Mouse (Mus musculus) hindbrain, embryonic 13.5 days (tissue): ENCODE measurements around the gene Afdn. TPM values are rescaled to one million over a fixed set of nuclear protein-coding genes. Genes with fewer than 3 reads are reported as not detected.
"Not testable (repeated sequence)": the region's sequence is repeated elsewhere in the genome, so short reads cannot be mapped to it uniquely, and the experiment has no call there.

Experiments used
- ATAC-seq: fragments of 200-750 bp; cut with Nextera tagmentation; 2 replicates; pipeline ENCODE4 v1.8.0; 2017; ENCODE audit warnings: moderate TSS enrichment; ENCODE audit not compliant: low FRiP score
- H3K27ac ChIP-seq: fragments of 300-500 bp; sonication (generic); 2 replicates; pipeline ENCODE4 v1.5.1; 2015; ENCODE audit warnings: inconsistent platforms, mild to moderate bottlenecking, moderate library complexity
- H3K27me3 ChIP-seq: fragments of 300-500 bp; sonication (generic); 2 replicates; pipeline ENCODE4 v1.6.1; 2015; ENCODE audit warnings: mild to moderate bottlenecking, inconsistent platforms
- H3K36me3 ChIP-seq: fragments of 300-500 bp; sonication (generic); 2 replicates; pipeline ENCODE4 v1.6.1; 2015; ENCODE audit warnings: mild to moderate bottlenecking, inconsistent platforms
- H3K4me1 ChIP-seq: fragments of 300-500 bp; sonication (generic); replicated peaks from 2 replicates; pipeline ENCODE4 v1.6.1; 2015; ENCODE audit warnings: inconsistent platforms
- H3K4me2 ChIP-seq: fragments of 300-500 bp; sonication (generic); 2 replicates; pipeline ENCODE4 v1.6.1; 2015; ENCODE audit warnings: inconsistent platforms, mild to moderate bottlenecking, moderate library complexity
- H3K4me3 ChIP-seq: fragments of 300-500 bp; sonication (generic); 2 replicates; pipeline ENCODE4 v1.5.1; 2015; ENCODE audit warnings: mild to moderate bottlenecking, inconsistent platforms
- H3K9ac ChIP-seq: fragments of 300-500 bp; sonication (generic); 2 replicates; pipeline ENCODE4 v1.6.1; 2015; ENCODE audit warnings: mild to moderate bottlenecking, inconsistent platforms
- H3K9me3 ChIP-seq: fragments of 300-500 bp; sonication (generic); 2 replicates; pipeline ENCODE4 v1.6.1; 2016; ENCODE audit warnings: inconsistent platforms
- WGBS: fragments of 180-500 bp; shearing (Covaris S2); methylation state at CpG from one replicate; pipeline ENCODE4 v1.1.7; 2015; 5-methylcytosine and 5-hydroxymethylcytosine counted together
- polyA plus RNA-seq: library from polyadenylated mRNA; unstranded; fragments of >200 nt; fragmentation: Nextera tagmentation; extraction: Ambion mirVana; gene quantifications from 2 replicates; pipeline ENCODE4 v1.2.1, GENCODE M21; 2015

The Afdn gene
- polyA plus RNA-seq, 1 experiment from 2014 or later: 136 TPM

- no peak overlapping the region for H3K27ac ChIP-seq
- H3K36me3 ChIP-seq: no peaks in the 10 kb centered on the region
- no peaks in the 10 kb centered on the region for H3K27me3 ChIP-seq
- H3K4me3 ChIP-seq: no peak overlapping the region
- no peaks in the 10 kb centered on the region for H3K9me3 ChIP-seq
- ATAC-seq: no peak
- no peak overlapping the region for H3K4me2 ChIP-seq
- no peak overlapping the region for H3K9ac ChIP-seq
- 84% methylated on average over 1 of the region's 1 CpGs for WGBS
- H3K4me1 ChIP-seq: no peaks in the 10 kb centered on the region
Measured at GRCm38 (mm10) chr17:13797691-13798090, 37.4 kb downstream of the Afdn start.

- Histone ChIP-seq H3K36me3 (peaks cover 27% of the 10 kb centered on the region), H3K4me2 (no peak overlapping the region), H3K27me3 (no peaks in the 10 kb centered on the region), H3K27ac (no peak overlapping the region), H3K4me1 (no peaks in the 10 kb centered on the region), H3K9ac (no peak overlapping the region), H3K4me3 (no peak overlapping the region), H3K9me3 (no peaks in the 10 kb centered on the region)
- ATAC-seq: no peak
- 84% methylated on average over 2 of the region's 2 CpGs for WGBS
Measured at GRCm38 (mm10) chr17:13802836-13803408, 42.6 kb downstream of the Afdn start.

DNA sequence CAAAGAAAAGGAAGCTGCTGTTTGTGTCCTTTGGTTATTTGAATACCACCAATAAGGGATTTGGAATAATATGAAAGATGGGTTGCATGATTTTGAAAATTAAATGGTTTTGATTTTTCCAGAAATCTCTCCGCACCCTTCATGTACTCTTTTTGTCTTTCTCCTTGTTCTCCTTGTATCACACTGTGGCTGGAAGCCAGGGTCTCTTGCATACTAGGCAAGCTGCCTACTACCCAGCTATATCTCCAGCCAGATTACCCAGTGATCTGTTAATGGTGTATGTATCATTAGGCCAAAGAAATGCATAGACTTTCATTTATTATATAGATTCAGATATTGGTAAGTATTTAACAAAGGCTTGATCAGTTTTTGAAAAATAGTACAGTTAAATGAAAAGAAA, 45.7 kb downstream of the Afdn start:
- Histone ChIP-seq H3K4me3 (no peak overlapping the region), H3K4me1 (no peaks in the 10 kb centered on the region), H3K4me2 (no peak overlapping the region), H3K27ac (no peak overlapping the region), H3K9me3 (no peaks in the 10 kb centered on the region), H3K36me3 (peaks cover 45% of the 10 kb centered on the region), H3K27me3 (no peaks in the 10 kb centered on the region), H3K9ac (no peak overlapping the region)
- WGBS: 94% methylated on average over 1 of the region's 1 CpGs
- no peak for ATAC-seq

DNA sequence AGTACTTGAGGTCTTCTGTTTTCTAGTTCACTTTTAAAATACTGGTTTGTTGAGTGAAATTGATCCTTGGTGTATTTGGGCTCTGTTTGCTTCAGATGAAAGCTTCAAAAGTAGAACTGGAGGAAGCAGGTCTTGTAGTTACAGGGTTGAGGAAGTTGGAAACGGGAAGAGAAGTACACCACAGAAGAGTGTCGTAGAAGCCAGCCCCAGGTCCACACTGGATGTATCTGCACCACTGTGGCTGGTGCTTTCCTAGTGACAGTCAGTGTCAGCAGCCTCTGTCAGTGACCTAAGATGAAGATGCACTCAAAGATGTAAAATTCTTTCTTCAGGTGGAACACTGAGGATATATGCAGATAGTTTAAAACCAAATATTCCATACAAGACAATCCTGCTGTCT, 57.5 kb downstream of the Afdn start:
- no peak overlapping the region for H3K4me3 ChIP-seq
- peaks cover 38% of the 10 kb centered on the region for H3K36me3 ChIP-seq
- 97% methylated on average over 2 of the region's 2 CpGs for WGBS
- H3K9ac ChIP-seq: no peak overlapping the region
- H3K27ac ChIP-seq: no peak overlapping the region
- no peak overlapping the region for H3K4me2 ChIP-seq
- H3K4me1 ChIP-seq: no peaks in the 10 kb centered on the region
- H3K9me3 ChIP-seq: no peaks in the 10 kb centered on the region
- H3K27me3 ChIP-seq: no peaks in the 10 kb centered on the region
- no peak for ATAC-seq

- Histone ChIP-seq H3K36me3 (peaks cover 30% of the 10 kb centered on the region), H3K27ac (no peak overlapping the region), H3K4me3 (no peak overlapping the region), H3K27me3 (no peaks in the 10 kb centered on the region), H3K4me2 (no peak overlapping the region), H3K9ac (no peak overlapping the region), H3K9me3 (no peaks in the 10 kb centered on the region), H3K4me1 (no peaks in the 10 kb centered on the region)
- 96% methylated on average over 4 of the region's 4 CpGs for WGBS
- ATAC-seq: no peak
Measured at GRCm38 (mm10) chr17:13819342-13819741, 59.0 kb downstream of the Afdn start.

DNA sequence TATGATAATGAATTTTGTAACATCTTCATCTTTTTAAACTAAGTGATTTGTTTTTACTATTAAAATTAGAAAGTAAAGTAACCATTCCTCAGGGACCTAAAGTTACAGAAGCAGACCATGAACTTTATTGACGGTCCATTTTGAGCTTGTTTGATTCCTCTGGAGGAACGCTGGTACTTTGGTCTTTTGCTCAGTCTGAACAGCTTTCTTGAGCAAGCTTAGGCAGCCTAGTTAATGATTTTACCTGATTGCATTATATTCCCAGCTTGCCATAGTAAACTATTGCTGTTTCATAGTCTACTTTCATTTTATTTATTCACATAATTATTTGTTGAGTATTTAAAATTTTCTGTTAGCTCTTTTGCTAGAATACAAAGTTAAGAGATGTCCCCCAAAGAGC, 60.3 kb downstream of the Afdn start:
- 99% methylated on average over 2 of the region's 2 CpGs for WGBS
- H3K9ac ChIP-seq: no peak overlapping the region
- peaks cover 41% of the 10 kb centered on the region for H3K36me3 ChIP-seq
- no peaks in the 10 kb centered on the region for H3K27me3 ChIP-seq
- no peak overlapping the region for H3K27ac ChIP-seq
- ATAC-seq: no peak
- H3K4me1 ChIP-seq: no peaks in the 10 kb centered on the region
- H3K4me3 ChIP-seq: no peak overlapping the region
- H3K9me3 ChIP-seq: no peaks in the 10 kb centered on the region
- no peak overlapping the region for H3K4me2 ChIP-seq

- no peak for ATAC-seq
- WGBS: 85% methylated on average over 2 of the region's 2 CpGs
- H3K27ac ChIP-seq: no peak overlapping the region
- no peaks in the 10 kb centered on the region for H3K4me1 ChIP-seq
- H3K4me3 ChIP-seq: no peak overlapping the region
- no peak overlapping the region for H3K4me2 ChIP-seq
- no peaks in the 10 kb centered on the region for H3K27me3 ChIP-seq
- no peaks in the 10 kb centered on the region for H3K9me3 ChIP-seq
- peaks cover 35% of the 10 kb centered on the region for H3K36me3 ChIP-seq
- no peak overlapping the region for H3K9ac ChIP-seq
Measured at GRCm38 (mm10) chr17:13825421-13825820, 65.1 kb downstream of the Afdn start.

DNA sequence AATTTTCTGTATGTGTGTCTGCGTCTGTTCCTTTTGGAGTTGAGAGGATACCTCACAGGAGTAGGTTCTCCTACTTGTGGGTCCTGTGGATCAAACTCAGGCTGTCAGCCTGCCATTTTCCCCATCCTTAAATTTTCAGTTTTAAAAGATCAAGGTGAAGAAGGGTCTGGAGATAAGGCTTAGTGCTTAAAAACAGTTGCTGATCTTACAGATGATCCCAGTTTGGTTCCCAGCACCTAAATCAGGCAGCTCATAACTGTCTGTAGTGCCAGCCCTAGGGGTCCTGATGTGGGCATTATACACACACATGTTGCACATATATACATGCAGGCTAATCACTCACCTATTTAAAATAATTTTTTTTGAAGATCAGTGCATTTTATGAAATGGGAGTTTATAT, 69.9 kb downstream of the Afdn start:
- no peak overlapping the region for H3K27ac ChIP-seq
- no peak overlapping the region for H3K9ac ChIP-seq
- no peaks in the 10 kb centered on the region for H3K4me1 ChIP-seq
- H3K36me3 ChIP-seq: peaks cover 57% of the 10 kb centered on the region
- ATAC-seq: no peak
- no peak overlapping the region for H3K4me3 ChIP-seq
- WGBS: 96% methylated on average over 1 of the region's 1 CpGs
- no peaks in the 10 kb centered on the region for H3K9me3 ChIP-seq
- no peaks in the 10 kb centered on the region for H3K27me3 ChIP-seq
- H3K4me2 ChIP-seq: no peak overlapping the region

- H3K36me3 ChIP-seq: peaks cover 55% of the 10 kb centered on the region
- no peak overlapping the region for H3K27ac ChIP-seq
Measured at GRCm38 (mm10) chr17:13830636-13831341, 70.5 kb downstream of the Afdn start.

DNA sequence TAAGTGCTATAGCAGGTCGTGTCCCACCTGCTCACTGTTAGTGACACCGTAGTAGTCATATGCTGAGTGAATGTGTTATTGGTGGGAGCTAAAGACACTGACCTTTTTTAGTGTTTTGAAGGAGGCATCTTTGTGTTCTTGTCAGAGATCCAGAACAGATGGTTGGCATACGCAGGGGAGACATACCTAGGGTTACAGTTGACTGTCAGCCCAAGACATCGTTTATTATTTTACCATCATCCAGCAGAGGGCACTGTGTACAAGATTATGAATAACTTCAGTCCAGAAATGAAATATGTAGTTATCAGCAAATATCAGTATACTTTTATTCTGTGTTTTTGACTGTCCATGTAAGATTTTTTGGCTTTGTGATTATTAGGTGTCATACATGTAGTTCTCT, 75.5 kb downstream of the Afdn start:
- Histone ChIP-seq H3K27me3 (no peaks in the 10 kb centered on the region), H3K4me1 (no peaks in the 10 kb centered on the region), H3K4me2 (no peak overlapping the region), H3K9me3 (no peaks in the 10 kb centered on the region), H3K36me3 (peaks cover 35% of the 10 kb centered on the region), H3K9ac (no peak overlapping the region), H3K27ac (no peak overlapping the region), H3K4me3 (no peak overlapping the region)
- ATAC-seq: peak; percentile 59; the same call in 1 of the 2 replicates
- 86% methylated on average over 4 of the region's 4 CpGs for WGBS

More at GRCm38 (mm10) chr17:13830636-13831341, 70.5 kb downstream of the Afdn start:
- H3K9me3 ChIP-seq: no peaks in the 10 kb centered on the region
- H3K4me1 ChIP-seq: no peaks in the 10 kb centered on the region
- H3K4me3 ChIP-seq: no peak overlapping the region
- no peak overlapping the region for H3K4me2 ChIP-seq
- H3K9ac ChIP-seq: no peak overlapping the region
- ATAC-seq: no peak
- H3K27me3 ChIP-seq: no peaks in the 10 kb centered on the region
- WGBS: 84% methylated on average over 1 of the region's 1 CpGs

- Histone ChIP-seq H3K4me2 (no peak overlapping the region), H3K9ac (no peak overlapping the region), H3K9me3 (no peaks in the 10 kb centered on the region), H3K4me1 (no peaks in the 10 kb centered on the region), H3K36me3 (peaks cover 75% of the 10 kb centered on the region), H3K4me3 (no peak overlapping the region), H3K27ac (no peak overlapping the region), H3K27me3 (no peaks in the 10 kb centered on the region)
- 91% methylated on average over 2 of the region's 2 CpGs for WGBS
- no peak for ATAC-seq
Measured at GRCm38 (mm10) chr17:13850175-13850574, 89.8 kb downstream of the Afdn start.

DNA sequence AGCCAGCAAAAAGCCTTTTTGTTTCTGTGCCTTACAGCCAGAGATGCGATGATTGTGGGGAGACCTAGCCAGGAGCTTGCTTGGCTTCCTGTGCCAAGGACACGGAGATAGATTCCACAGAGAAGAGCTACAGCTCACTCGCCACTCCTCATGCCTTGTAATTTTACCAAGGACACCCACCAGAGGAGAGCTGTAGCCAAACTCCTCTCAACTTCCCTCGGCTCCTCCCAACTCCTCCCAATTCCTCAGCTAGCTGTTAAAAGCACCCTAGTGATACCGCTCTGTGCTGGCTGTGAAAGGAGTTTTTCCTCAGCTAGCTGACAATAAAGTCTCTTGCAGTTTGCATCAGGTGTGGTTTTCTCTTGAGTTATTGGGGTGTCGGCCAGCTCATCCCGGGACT, 93.5 kb downstream of the Afdn start:
- not testable (repeated sequence) for H3K9me3 ChIP-seq, H3K4me2 ChIP-seq, ATAC-seq, H3K27me3 ChIP-seq, H3K4me3 ChIP-seq, H3K9ac ChIP-seq, H3K4me1 ChIP-seq
- 83% methylated on average over 7 of the region's 7 CpGs for WGBS
- 0 out of 2 replicates have a peak overlapping the region, but pooled peaks have one; percentile 30 for H3K27ac ChIP-seq
- H3K36me3 ChIP-seq: peaks cover 74% of the 10 kb centered on the region

- Histone ChIP-seq H3K4me3 (no peak overlapping the region), H3K27me3 (no peaks in the 10 kb centered on the region), H3K9ac (no peak overlapping the region), H3K36me3 (peaks cover 64% of the 10 kb centered on the region), H3K4me1 (no peaks in the 10 kb centered on the region), H3K4me2 (no peak overlapping the region), H3K9me3 (no peaks in the 10 kb centered on the region), H3K27ac (no peak overlapping the region)
- 85% methylated on average over 1 of the region's 1 CpGs for WGBS
- no peak for ATAC-seq
Measured at GRCm38 (mm10) chr17:13855396-13855795, 95.1 kb downstream of the Afdn start.
